Mouse (Mus musculus) gastrocnemius, adult 2 months (tissue): Measurements from ENCODE around the gene Pvalb. TPM values are rescaled to one million over a fixed set of nuclear protein-coding genes. Genes with fewer than 3 reads are reported as not detected.
A peak's percentile ranks its signal among the peaks of the same experiment; 100 is the strongest.

Source experiments
- DNase-seq: peaks from one replicate; pipeline ENCODE4 v3.0.0; 2022
- H3K27ac ChIP-seq: fragments of 200-600 bp; 2 replicates; pipeline ENCODE4 v1.8.1; 2022; ENCODE audit warnings: mild to moderate bottlenecking
- H3K4me3 ChIP-seq: fragments of 200-600 bp; 2 replicates; pipeline ENCODE4 v1.8.1; 2022; ENCODE audit warnings: mild to moderate bottlenecking, moderate library complexity
- CTCF ChIP-seq: fragments of 200-600 bp; IDR thresholded peaks from 2 replicates; pipeline ENCODE4 v1.8.1; 2022; ENCODE audit warnings: antibody characterized with exemption, mild to moderate bottlenecking, moderate library complexity
- intact Hi-C: fragments of 180-260 bp; cut with DNase I; formaldehyde crosslinking; loops from one replicate; pipeline ENCODE4 v1.15.1; 2025
- total RNA-seq, 2 experiments: library from RNA; stranded (reverse); gene quantifications; 2 replicates each; pipeline ENCODE4 v1.2.3; 2021

Pvalb gene
- total RNA-seq, 2 experiments from 2014 or later: 9,151 to 16,547 TPM

DNA sequence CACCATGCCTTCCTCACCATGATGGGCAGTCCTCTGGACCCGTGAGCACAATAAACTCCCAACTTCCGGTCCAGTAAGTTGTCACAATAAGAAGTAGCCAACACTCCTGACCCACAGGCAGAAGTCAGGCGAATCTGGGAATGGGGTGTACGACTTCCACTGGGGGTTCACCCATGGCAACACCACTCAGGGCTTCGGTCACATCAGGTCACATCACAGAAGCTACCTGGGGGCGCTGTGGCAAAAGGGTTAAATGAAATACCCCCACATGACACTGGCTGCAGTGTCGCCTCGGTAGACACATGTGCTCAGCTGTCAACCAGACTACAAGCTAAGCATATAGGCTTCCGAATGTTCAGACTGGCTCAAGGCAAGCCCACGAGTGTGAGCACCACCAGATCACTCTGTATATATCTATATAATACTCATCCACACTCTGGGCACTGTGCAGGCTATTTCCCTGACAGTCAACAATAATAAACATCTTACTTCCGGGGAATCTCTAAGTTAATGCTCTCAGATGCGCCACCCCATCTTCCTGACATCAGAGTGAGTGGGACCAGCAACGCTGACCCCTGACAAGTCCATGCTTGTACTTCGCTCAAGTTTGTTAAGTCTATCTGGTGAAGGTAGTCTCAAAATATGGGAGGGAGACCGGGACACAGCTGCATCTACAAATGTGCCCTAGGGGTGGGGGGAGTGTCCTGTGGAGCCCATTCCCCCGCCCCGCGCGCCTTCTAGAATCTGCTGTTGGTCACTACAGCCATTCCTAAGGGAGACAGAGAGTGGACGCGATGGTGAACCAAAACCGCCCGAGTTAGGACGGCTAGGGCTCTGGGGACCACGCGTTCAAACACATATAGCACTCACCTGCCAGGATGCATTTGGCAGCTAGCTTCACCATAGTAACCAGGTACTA lies 33.0 kb downstream of the Pvalb start:
- H3K4me3 ChIP-seq: peak overlapping the region; percentile 86
- peak overlapping the region; percentile 83 for H3K27ac ChIP-seq
- no peak for DNase-seq
- no peak for TF ChIP-seq CTCF
- intact Hi-C loops: loop anchor here (5.0 to 10.0 kb wide), 2 partner anchors 192 to 206 kb away; no protein-coding TSS in a partner anchor

GRCm38 (mm10) chr15:78172256-78172898 lies 33.8 kb downstream of the Pvalb start:
- no peak for TF ChIP-seq CTCF
- no peak for DNase-seq
- no peak overlapping the region; the same call in 1 of the 2 replicates for H3K4me3 ChIP-seq
- no peak overlapping the region for H3K27ac ChIP-seq
- intact Hi-C loops: loop anchor here (5.0 to 10.0 kb wide), 2 partner anchors 192 to 205 kb away; no protein-coding TSS in a partner anchor

GRCm38 (mm10) chr15:78171651-78172050 lies 34.5 kb downstream of the Pvalb start:
- DNase-seq: no peak
- intact Hi-C loops: loop anchor here (5.0 to 10.0 kb wide), 2 partner anchors 193 to 204 kb away; no protein-coding TSS in a partner anchor
- no peak overlapping the region for H3K4me3 ChIP-seq
- no peak overlapping the region for H3K27ac ChIP-seq
- TF ChIP-seq CTCF: no peak

DNA sequence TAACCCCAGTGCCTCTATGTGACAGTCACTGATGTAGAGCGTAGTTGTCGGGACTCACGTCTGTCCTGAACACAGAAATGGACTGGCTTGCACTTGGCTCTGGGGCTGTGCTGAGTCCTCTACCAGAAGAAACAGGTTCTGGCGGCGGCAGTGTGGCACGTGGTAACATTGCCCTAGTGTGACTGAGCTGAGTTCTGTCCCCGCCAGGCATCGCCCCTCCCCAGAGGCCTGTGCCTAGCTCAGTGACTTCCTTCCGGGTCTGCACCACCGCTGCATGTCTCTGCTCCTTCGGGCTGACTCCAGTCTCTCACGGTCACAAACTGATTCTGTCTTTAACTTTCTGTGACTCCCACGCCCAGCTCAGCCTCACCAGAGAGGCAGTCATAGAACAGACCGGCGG lies 35.5 kb downstream of the Pvalb start:
- no peak overlapping the region for H3K27ac ChIP-seq

DNA sequence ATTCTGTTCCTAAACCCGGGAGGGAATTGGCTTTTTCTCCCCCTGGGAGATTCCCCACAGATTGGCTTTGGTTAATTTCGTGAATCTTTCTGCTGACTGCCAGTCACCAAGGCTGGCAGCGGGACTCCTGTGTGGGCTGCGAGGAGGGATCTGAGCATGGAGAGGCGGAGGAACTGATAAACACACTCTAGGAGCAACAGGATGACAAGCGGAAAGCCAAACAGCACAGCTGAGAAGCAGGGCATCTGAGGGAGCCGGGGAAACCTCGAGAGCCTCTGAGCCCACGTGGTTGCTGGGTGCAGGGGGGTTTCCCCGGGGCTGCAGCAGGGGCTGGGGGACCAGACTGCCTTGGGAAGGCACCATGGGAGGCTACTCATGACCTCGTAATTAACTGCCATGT lies 36.6 kb downstream of the Pvalb start:
- no peak for DNase-seq
- intact Hi-C loops: no loop called here
- no peak for TF ChIP-seq CTCF

More for the DNA sequence above, 35.5 kb downstream of the Pvalb start:
- intact Hi-C loops: loop anchor here (5.0 to 10.0 kb wide), 2 partner anchors 194 to 203 kb away; no protein-coding TSS in a partner anchor
- DNase-seq: no peak
- H3K4me3 ChIP-seq: no peak overlapping the region
- no peak for TF ChIP-seq CTCF

DNA sequence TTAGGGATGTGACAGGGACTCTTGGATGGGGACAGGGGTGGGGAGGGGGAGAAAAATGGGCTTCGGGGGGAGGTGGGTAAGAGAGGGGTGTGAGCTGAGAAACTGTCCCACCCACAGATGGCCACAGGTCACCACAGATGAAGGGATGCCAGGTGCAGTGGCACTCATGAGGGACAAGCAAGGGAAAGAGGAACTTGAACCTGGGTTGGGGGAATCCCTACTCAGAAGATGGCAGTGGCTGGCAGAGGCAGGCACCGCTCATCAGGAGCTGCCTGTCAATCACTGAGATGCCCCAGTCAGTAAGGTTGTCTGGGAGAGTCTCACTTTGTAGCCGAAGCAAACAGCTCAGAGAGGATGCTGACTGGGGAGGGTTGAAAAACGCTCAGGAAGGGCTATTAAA lies 40.9 kb downstream of the Pvalb start:
- DNase-seq: no peak
- Histone ChIP-seq H3K27ac (no peak overlapping the region), H3K4me3 (no peak overlapping the region)
- intact Hi-C loops: no loop called here
- no peak for TF ChIP-seq CTCF

More for the DNA sequence above, 36.6 kb downstream of the Pvalb start:
- Histone ChIP-seq H3K4me3 (no peak overlapping the region), H3K27ac (no peak overlapping the region)

GRCm38 (mm10) chr15:78164466-78164865 lies 41.7 kb downstream of the Pvalb start:
- intact Hi-C loops: no loop called here
- DNase-seq: peak; percentile 39
- Histone ChIP-seq H3K27ac (no peak overlapping the region), H3K4me3 (no peak overlapping the region)
- no peak for TF ChIP-seq CTCF

DNA sequence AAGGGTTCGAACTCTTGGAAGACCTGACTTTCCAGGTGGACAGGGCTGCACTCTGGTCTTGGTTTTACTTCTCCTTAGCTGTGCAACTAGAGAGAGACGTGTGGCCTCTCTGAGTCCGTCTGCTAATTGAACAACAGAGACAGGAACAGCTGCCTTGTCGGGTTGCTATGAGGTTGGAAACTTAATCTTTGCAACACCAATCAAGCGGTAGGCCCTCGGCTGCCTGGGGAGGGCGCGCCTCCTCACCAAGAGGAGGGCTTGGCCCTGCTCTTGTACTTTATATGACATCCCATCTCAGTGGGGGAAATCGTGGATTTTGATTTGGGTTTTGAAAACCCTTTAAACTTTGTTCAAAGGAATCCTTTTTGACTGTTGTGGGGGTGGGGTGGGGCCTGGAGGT lies 44.3 kb downstream of the Pvalb start:
- DNase-seq: no peak
- Histone ChIP-seq H3K27ac (no peak overlapping the region), H3K4me3 (no peak overlapping the region)
- intact Hi-C loops: no loop called here
- no peak for TF ChIP-seq CTCF

DNA sequence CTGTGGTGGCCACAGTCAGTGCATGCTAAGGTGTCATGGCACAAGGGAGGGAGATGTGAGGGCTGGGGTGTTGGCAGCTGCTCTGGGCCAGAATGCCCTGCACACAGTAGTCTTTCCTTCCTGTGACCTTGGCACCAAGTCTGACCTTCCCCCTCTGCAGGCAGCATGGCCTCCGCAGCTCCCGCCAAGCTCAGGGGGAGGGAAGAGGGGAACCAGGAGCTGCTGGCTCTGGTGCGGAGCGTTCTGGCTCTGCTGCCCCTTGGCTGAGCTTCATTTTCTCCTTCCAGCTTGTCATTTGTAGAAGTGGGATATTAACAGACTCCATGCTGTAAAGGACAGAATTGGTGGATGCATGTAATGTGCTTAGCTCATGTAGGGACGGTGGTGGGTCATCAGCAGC lies 47.9 kb downstream of the Pvalb start:
- no peak overlapping the region for H3K27ac ChIP-seq
- no peak overlapping the region for H3K4me3 ChIP-seq
- no peak for TF ChIP-seq CTCF
- intact Hi-C loops: no loop called here
- DNase-seq: no peak

GRCm38 (mm10) chr15:78157824-78158223 lies 48.4 kb downstream of the Pvalb start:
- DNase-seq: no peak
- no peak overlapping the region for H3K27ac ChIP-seq
- intact Hi-C loops: no loop called here
- H3K4me3 ChIP-seq: no peak overlapping the region
- no peak for TF ChIP-seq CTCF

GRCm38 (mm10) chr15:78157330-78157729 lies 48.9 kb downstream of the Pvalb start:
- Histone ChIP-seq H3K27ac (no peak overlapping the region), H3K4me3 (no peak overlapping the region)
- DNase-seq: no peak
- intact Hi-C loops: no loop called here
- TF ChIP-seq CTCF: no peak

- intact Hi-C loops: no loop called here
- TF ChIP-seq CTCF: no peak
- Histone ChIP-seq H3K4me3 (no peak overlapping the region), H3K27ac (no peak overlapping the region)
- no peak for DNase-seq
Observed at GRCm38 (mm10) chr15:78155421-78155820, 50.8 kb downstream of the Pvalb start.

GRCm38 (mm10) chr15:78153045-78153775 lies 53.0 kb downstream of the Pvalb start:
- no peak overlapping the region for H3K4me3 ChIP-seq
- no peak for DNase-seq
- no peak for TF ChIP-seq CTCF
- no peak overlapping the region for H3K27ac ChIP-seq
- intact Hi-C loops: no loop called here
